Mouse (Mus musculus) cerebral cortex, adult 2 months (tissue): Measurements from ENCODE around the gene Phlda1.

Experiments
- WGBS: fragments of 180-500 bp; shearing (Covaris S2); methylation state at CpG from one replicate; pipeline ENCODE4 v1.1.7; 2018; 5-methylcytosine and 5-hydroxymethylcytosine counted together

Gene Phlda1

DNA sequence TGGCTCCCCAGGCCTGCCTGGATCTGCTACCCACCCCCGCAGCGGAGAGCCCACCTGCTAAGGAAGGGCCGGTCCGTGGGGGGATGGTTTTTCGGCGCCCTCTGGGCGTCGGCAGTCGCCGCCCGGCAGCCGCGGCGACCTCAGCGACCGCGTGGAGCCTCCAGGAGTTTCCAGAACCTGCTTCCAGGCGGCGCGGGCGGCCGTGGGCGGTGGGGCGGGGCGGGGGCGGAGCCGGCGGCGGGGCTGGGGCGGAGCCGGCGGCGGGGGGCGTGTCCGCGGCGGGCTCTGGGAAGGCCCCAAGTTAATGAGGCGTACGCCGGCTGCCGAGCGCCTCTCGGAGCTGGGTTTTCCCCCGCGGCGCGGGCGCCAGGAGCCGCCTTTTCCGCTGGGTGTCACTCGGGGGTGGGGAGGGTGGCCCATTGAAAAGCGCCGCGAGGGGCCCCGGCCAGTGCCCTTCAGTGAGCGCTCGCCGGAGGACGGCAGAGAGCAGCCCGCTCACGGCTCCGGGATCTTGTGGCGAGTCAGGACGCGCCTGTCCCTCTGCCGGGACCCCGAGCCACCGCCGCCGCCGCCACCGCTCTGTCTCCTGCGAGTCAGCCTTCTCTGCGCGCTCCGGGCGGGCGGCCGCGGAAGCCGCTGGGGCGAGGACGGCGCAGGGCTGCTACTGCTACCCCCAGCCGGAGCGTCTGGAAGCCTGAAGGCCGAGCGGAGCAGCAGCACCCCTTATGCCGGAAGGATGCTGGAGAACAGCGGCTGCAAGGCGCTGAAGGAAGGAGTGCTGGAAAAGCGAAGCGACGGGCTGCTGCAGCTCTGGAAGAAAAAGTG, at the start of gene Phlda1:
Phlda1 (plus strand) TSS at position 186 of the 825 bp plus-strand sequence.
- WGBS = under 1% methylated on average over 71 of the region's 94 CpGs

DNA sequence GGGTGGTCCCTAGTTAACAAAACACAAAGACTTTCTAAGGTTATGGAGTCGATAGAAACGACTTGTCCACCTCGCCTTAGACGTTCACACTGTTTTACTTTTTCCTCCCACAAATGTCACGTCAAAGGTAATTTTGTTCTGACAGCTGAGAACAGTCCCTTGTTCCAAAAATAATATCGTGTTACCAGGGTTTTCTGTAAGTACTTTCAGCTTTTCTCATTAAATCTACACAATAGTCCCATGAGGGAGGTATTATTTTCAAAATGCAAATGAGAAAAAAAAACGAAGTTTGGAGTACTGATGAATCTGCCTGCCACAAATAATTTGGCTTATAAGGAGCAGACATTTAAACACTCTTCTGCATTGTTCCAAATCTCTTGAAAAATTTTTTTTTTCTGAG, 48.0 kb upstream of the Phlda1 start:
- WGBS = 51% methylated on average over 7 of the region's 7 CpGs

DNA sequence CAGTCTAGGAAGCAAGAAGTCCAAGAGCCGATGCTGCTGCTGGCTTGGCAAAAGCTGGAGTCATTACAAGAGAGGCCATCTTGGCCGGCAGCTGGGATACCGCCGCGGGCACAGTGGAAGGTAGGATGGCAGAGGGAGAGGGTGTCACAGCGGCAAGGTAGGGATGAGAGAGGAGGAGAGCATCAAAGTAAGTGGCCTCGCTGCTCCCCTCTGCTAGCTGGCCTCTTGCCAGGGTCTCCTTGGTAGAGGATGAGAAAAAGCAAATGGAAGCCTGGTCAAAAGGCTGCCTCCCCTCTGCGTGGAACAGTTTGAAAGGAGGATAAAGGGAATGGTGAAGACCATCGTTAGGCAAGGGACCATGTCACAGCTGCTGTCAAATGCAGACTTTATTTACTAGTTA, 47.0 kb upstream of the Phlda1 start:
- 69% methylated on average over 9 of the region's 9 CpGs for WGBS

DNA sequence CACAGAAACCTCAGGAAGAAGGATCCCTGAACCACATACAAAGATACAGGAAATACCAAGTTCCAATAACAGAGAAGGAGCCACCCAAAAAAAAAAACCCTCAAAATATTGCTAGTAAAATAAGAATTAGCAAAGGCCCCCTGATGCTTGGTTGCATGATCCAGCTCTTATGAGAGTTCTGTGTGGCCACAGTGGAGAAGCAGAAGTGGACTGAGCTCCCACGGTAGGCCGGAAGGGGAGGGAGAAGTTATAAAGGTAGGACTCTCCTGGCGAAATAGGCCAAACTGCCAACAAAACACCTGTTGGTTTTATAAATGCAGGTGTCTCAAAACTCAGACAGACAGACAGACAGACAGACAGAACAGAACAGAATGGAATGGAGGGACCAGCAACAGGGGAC, 46.2 kb upstream of the Phlda1 start:
- WGBS = 82% methylated on average over 3 of the region's 3 CpGs

DNA sequence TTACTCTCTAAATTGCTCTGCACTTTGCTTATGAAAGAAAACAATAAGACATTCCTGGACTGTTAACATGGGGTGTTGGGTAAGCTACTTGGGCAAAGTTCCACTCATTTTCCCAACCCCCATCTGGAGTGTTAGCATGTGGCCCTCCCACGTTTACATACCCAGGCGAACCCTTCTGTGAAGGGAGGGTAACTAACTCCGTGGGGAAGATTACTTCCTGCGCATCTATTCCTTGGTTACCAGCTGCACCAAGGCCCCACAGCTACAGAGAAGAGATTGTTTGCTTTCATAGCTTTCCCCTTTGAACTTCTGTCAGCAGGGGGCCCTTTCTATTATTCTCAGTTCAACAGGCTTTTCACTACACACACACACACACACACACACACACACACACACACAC, 45.7 kb upstream of the Phlda1 start:
- WGBS = 18% methylated on average over 4 of the region's 4 CpGs

DNA sequence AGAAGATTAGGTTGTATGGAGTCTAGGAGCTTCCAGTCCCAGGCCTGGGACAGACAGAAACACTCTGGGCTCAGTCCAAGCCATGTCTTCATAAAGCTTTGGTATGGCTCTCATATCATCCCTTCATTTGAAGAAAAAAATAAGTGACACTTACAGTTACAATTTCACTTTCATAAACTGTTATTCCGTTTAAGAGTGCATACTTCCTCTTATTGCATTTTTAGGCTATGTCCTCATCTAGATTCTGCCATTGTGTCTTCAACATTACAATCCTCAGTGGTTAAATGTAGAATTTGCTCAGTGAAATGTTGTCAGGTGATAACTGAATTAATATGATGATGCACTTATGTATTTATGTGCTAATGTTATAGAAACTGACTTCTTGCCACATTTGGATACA, 41.3 kb upstream of the Phlda1 start:
- 88% methylated on average over 1 of the region's 1 CpGs for WGBS

DNA sequence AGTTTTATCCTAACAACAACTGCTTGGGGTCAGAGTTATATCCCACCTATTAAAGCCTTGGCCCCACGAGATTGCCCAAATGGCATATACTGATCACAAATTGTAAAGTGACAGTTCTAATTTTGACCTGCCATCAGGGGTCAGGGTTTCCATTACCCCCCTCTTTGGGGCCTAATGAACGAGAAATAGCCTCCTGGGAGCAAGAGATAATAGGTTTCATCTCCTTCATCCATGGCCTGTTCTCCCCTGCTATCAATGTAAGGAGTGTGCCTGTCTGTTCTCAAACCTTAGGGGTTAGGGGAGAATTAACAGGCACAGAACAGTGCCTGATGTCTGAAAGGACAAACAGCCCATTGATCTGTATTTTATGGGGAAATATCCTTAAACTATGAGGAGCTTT, 40.7 kb upstream of the Phlda1 start:
- WGBS = 74% methylated on average over 2 of the region's 2 CpGs

DNA sequence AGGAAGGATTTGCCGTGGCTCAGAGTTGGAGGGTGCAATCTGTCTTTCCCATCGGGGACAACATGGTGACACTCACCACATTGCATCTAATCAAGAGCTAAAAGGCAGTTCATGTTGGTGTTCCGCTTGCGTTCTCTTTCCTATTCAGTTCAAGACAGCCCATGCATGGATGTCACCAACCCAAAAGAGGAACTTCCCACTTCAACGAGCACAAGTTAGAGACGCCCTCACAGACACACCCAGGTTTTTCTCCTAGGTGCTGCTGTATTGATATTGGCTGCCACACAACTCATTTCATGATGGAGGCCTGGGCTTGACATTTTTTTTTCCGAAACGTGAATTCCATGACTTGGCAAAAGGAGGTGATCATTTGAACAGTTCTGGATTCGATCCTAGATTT, 34.9 kb upstream of the Phlda1 start:
- 86% methylated on average over 9 of the region's 9 CpGs for WGBS

DNA sequence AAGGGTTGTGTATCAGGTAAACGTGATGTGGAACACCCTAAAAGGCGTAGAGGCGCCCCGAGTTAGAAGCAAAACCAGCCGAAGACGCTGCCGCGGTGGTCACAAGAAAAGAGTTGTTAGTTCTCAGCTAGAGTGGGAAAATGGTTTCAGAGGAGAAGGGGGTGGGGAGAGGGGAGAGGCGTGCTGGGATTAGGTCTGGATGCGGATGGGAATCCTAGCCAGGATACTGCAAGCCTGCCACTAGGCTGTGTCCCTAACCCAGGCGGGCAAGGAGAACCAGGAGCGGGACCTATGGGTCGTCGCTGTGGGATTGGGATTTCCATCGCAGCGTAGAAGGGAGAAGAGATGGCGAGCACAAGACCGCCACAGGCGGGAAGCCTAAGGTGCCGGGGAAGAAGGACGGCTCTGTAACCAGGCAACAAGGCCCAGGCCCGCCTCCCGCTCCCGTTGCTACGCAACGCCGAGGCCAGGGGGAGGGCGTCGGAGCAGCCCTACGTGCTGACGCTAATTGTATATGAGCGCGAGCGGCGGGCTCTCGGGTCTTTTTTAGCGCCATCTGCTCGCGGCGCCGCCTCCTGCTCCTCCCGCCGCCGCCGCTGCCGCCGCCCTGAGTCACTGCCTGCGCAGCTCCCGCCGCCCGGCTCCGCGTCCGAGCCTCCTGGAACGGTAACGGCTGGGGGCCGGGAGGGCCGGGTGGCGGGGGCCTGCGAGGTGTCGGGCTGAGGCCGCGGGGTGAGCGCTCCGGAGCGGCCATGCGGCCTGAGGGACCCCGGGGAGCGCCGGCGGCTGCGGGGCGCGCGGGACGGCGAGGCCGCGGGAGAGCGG, 33.2 kb upstream of the Phlda1 start, which contains the start of gene Nap1l1:
Nap1l1 (plus strand) TSS at position 538 of the 825 bp plus-strand sequence.
- 1% methylated on average over 80 of the region's 80 CpGs for WGBS

DNA sequence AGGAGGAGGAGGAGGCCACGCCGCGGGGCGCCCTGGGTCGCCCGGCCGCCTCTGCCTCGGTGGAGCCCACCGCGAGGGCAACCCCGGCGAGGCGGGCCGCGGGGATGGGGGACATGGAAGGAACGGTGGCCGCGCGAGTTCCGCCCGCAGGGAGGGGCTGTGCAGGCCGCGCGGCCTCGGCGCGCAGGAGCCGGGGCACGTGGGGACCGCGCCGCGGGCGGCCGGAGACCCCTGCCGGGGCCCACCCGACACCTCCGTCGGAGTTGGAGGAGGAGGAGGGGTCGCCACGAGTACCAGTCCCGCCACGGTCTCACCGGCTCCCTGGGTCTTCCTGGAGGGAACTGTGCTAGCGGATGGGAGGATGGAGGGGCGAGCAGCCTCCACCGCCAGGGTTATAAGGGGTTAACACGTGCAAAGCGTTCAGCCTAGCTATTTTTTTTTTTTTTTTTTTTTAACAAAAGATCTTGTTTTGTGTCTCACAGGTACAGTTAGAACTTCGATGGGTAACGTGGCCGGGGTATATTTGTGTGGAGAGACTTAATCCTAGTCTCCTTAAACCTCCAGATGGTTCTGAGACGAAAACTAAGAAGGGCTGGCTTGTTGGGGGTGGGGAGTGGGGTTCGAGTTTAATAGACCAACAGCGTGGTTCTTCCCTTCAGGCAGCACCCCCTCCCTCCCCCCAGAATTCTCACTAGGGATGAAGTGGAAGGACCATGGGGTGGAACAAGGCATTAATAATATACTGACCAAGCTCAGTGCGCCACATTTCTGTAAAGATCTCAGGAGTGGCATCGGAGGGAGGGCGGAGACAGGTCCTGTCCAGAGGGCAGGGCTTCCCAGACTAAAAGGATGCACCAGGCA, 32.3 kb upstream of the Phlda1 start:
- WGBS = 1% methylated on average over 57 of the region's 58 CpGs

DNA sequence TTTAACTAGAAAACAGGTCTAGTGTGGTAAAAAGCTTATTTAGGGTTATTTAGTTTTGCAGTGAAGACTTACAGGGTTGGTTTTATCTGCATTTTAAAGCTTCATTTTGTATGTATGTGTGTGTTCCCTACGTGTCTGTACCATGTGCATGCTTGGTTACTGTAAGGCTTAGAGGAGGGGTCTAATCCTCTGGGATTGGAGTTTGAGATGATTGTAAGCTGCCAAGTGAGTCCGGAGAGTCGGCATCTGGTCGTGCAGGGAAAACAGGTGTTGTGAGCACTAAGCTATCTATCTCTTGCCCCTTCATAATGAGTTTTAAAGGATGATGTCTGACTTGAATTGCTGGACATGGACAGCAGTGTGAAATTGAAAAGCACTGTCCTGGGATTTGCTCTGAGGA, 29.8 kb upstream of the Phlda1 start:
- 25% methylated on average over 4 of the region's 4 CpGs for WGBS

DNA sequence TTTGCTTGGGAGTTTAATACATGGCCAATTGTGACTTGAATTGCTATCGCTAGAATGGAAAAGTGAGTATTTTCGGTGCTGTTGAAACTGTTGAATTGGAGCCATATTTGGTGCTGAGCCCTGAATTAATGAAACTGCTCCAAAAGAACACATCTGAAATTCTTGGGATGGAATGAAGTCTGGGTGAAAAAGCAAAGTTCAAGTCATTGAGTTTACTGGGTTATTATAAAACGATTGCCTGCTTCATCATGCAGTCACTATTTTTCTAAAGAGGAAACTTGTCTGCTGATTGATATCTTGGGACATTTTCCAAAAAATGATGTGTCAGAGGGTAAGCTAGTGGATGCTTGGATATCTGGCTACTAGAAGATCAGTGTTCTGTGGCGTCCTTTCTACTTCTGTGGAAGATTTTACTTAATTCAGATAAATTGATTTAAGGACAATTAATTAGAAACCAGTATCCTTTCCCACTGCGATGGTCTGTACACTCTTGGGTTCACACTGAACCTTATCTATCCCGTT, 29.0 kb upstream of the Phlda1 start:
- 56% methylated on average over 6 of the region's 6 CpGs for WGBS

DNA sequence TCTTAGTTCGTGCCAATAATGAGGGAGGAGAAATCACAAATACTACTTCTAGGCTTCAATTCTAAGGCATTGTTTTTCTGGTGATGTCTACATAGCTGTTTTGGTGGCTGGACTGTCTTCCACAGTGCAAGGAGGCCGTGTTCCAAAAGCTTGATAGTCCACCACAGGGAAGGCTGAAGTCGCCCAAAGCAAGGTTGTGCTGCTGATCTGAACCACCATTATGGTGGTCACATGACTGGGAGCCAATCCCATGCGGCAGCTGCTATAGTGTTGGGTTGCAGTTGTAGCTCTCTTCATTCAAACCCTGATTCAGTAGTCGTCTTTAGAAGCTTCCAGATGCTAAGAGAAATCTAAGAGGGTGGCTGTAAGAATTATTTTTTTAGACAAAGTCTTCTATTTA, 26.5 kb upstream of the Phlda1 start:
- 59% methylated on average over 5 of the region's 5 CpGs for WGBS

DNA sequence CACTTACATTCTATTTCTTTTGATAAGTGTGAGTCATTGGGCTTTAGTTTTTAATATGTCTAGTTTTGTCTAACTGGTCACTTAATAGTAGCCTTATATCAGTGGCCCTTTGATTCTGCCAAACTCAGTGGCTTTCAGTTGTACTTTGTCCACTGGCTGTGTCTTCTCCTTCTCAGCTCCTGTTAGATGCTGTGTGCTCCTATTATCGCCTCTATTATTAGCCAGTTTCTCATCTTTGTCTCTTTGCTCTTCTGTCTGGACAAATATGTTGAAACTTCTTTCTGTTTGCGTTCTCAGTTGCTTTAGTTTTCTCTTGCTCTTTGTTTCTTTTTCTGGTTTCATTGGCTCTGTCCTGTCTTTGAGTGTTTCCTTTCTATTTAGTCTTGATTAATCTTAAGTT, 23.4 kb upstream of the Phlda1 start:
- WGBS = 79% methylated on average over 2 of the region's 2 CpGs

DNA sequence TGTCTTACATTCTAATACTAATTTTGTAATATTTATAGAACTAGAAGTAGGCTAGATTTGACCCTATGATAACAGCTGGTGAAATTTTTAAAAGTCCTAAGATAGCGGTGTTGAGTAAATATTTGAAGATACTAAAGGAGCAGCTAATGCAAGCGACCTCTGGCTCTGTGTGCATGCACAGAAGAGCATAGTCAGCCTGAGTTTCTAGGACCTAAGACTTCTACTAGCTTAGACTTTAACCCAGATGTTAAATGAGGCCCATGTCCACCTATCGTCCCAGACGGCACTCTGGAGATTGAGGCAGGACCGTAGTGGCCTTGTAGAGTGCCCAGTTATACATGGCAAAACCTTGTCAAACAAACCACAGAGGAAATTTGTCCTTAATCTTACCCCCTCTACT, 22.0 kb upstream of the Phlda1 start:
- WGBS = 91% methylated on average over 5 of the region's 5 CpGs

DNA sequence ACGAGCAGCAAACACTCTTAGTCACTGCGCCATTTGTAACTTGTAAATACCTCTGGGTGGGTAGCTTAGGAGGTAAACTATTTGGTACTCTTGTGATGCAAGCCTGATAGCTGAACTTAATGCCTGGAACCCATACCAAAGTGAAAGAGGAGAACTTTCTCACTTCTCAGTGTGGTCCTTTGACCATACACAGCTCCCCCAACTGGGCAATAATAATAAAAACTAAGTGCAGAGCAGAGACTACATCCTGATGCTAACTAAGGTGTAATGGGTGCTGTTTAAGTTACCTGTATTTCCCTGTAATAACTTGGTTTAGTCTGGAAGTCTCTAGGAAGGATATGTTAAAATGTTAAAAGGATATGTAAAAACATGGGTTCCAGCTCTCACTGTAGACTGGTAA, 17.3 kb upstream of the Phlda1 start:
- 81% methylated on average over 2 of the region's 2 CpGs for WGBS

DNA sequence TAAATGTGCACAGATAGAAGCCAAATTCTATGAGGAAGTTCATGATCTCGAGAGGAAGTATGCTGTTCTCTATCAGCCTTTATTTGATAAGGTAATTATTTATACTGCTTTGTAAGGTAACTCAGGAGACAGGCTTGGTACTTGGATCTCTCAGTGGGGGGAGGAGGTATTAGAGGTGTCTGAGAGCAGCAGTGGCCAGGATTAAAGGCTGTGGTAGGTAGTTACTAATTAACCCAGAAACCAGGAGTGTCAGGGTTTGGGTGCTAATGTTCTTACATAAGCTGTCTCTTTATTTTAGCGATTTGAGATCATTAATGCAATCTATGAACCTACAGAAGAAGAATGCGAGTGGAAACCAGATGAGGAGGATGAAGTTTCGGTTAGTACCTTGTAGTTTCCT, 16.0 kb upstream of the Phlda1 start:
- 75% methylated on average over 4 of the region's 4 CpGs for WGBS

DNA sequence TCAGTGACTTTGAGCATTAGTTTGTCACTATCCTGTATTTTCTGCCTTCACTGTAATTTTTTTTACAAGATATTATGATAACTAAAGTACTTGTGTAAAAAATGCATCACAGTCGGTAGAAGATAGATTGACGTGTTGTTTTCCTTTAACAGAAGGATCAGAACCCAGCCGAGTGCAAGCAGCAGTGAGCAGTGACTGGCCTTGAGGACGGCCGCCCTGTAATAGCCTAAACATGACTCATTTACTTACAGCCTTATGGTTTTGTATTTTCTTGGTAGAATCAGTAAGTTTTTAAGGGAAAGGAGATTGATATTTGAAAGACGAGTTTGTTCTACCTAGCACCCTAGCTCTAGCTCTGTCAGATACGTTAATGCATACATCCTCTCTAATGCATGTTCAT, 10.2 kb upstream of the Phlda1 start:
- 77% methylated on average over 7 of the region's 7 CpGs for WGBS

DNA sequence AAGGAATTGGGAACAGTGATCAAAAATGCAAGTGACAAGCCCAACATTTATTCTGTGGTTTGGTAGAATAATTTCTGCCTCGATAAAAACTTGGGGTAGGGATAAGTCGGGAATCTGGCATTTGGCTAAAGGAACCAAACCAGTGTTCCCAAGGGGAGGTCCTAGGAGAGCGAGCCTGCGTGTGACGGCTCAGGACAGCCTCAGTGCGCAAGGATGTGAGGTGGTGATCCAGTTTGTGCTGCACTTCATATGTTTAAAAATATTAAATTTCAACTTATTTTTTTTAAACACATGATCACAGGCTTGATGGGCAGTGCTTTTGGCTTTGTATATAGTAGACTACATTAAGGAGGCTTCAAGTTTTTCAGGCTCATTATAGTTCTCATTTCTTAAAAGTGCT, 6.2 kb upstream of the Phlda1 start:
- WGBS = 79% methylated on average over 6 of the region's 6 CpGs

DNA sequence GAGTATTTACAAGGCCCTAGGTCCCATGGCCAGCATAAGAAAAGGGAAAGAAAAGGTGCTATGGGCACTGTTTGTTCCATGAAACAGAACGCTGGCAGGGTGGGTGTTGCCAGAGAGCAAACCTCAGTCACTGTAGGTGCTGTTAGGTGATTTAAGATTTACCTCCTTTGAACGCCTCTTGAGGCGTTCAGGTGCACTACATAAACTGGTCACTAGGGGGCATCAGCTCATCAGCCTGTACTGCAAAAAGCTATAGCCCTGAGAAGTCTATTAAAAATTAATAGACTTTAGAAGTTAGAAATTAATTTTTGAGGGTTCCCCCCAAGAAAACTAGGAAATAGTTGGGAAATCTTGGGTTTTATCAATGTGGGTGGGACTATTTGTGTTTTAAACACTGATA, 3.0 kb upstream of the Phlda1 start:
- WGBS = under 1% methylated on average over 3 of the region's 3 CpGs

DNA sequence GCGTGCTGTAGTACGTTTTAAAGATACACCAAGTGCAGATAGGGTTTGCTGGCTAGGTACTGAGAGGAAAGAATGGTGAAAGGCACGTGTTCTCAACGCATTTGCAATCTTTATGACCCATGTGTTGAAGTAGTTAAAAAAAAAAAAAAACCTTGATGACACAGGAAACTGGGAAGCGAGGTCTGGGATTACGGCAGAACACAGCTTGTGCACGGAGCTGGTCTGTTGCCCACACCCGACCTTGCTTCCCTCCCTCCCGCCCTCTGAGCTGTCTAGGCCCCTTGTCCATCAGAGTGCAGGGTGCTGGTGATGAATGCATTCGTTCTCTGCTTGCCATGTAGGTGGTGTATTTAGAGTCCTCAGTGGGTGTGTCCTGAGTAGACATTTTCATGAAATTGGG, 2.4 kb upstream of the Phlda1 start:
- WGBS = 34% methylated on average over 10 of the region's 10 CpGs

DNA sequence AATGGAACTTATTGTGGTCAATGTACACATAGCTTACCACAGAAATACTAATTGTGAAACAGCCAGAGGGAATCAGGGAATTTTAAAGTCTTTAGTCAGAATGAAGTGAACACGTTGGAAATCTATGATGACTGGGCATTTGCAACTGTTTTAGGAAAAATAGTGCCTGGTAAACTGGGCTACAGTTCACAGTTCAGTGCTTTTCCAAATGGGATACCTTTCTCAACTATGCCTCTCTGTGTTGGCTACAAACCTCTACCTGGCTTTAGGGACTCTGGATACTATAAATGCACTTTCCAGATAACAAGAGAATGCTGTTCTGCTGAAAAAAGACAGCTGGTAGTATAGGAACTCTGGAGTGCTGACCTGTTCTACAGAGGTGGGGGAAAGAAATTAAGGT, 1.5 kb upstream of the Phlda1 start:
- 46% methylated on average over 1 of the region's 1 CpGs for WGBS
